Comparison of ENCODE assay signal across 10 mouse cellular contexts in the genomic region with DNA sequence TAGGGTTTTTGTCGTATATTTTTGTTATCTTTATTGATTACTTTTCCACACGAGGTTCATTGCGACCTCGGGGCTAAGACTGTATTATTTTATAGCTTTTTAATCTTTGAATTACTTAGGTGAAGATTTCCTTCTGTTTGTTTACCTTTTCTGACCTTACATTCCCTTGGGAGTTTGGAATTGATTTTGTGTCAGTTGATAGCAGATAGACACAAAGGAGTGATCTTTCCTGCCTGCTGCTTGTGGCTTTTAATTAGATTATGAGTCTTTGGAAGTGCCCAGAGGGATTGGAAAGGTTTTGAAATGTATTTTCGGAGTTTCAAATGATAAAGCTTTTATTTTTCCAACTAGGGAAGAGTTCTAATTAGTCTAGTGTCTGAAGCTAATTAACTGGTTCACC. TPM values are rescaled to one million over a fixed set of nuclear protein-coding genes. Genes with fewer than 3 reads are reported as not detected.
DNase-seq lines count a peak whose midpoint lies in the region; ATAC-seq and TF ChIP-seq lines count a peak whose summit lies in the region.
"Had no signal": no experiment of that assay in that cellular context is flagged by ENCODE, and none has a peak within 500 bp of the region (broad histone marks: within the 10 kb centered on the region; RNA-seq: fewer than 3 reads in every experiment).

No protein-coding gene starts in this region.

- H3K9me3 ChIP-seq in kidney, embryonic 16.5 days (ENCODE audit: low read length), result no peaks in the 10 kb centered on the region
- no peaks in the 10 kb centered on the region for H3K9me3 ChIP-seq in hindbrain, embryonic 16.5 days (ENCODE audit: control insufficient read depth, low read length)
- H3K9me3 ChIP-seq in midbrain, embryonic 16.5 days (replicated peaks; ENCODE audit: control insufficient read depth, low read length, poor library complexity, severe bottlenecking), result no peaks in the 10 kb centered on the region

- peak overlapping the region; percentile 77 for H3K4me3 ChIP-seq in kidney, embryonic 16.5 days (ENCODE audit: low read length)
- peak overlapping the region; percentile 70 for H3K4me3 ChIP-seq in hindbrain, embryonic 16.5 days (ENCODE audit: low read length)
- peak overlapping the region; percentile 78 for H3K4me3 ChIP-seq in midbrain, embryonic 16.5 days (ENCODE audit: low read depth, low read length)
- H3K4me3 ChIP-seq in thymus, adult 2 months (ENCODE audit: control insufficient read depth, insufficient read depth, low read length), result no peak overlapping the region

- H3K27me3 ChIP-seq in kidney, embryonic 16.5 days (ENCODE audit: insufficient read depth, low read length), result no peaks in the 10 kb centered on the region
- no peaks in the 10 kb centered on the region for H3K27me3 ChIP-seq in hindbrain, embryonic 16.5 days (replicated peaks; ENCODE audit: control insufficient read depth, insufficient read depth, low read length)
- no peaks in the 10 kb centered on the region for H3K27me3 ChIP-seq in midbrain, embryonic 16.5 days (ENCODE audit: control insufficient read depth, insufficient read depth, low read depth, low read length)
- 0 out of 2 replicates have a peak, but pooled peaks cover 3% of the 10 kb centered on the region for H3K27me3 ChIP-seq in thymus, adult 2 months (ENCODE audit: control insufficient read depth, insufficient read depth, low read length)

- H3K27ac ChIP-seq in kidney, embryonic 16.5 days (ENCODE audit: low read length), result no peak overlapping the region
- H3K27ac ChIP-seq in hindbrain, embryonic 16.5 days (ENCODE audit: low read depth, low read length), result no peak overlapping the region
- H3K27ac ChIP-seq in midbrain, embryonic 16.5 days (ENCODE audit: low read length), result no peak overlapping the region
- H3K27ac ChIP-seq in thymus, adult 2 months (ENCODE audit: control insufficient read depth, insufficient read depth, low read length), result no peak overlapping the region

- TF ChIP-seq POLR2A in thymus, adult 2 months (IDR thresholded peaks at IDR 0.05; ENCODE audit: control insufficient read depth, extremely low read depth, insufficient read depth, low read length, poor library complexity), result no peak

- no peak for ATAC-seq in kidney, embryonic 16.5 days (ENCODE audit: low FRiP score, low TSS enrichment)
- no peak for ATAC-seq in hindbrain, embryonic 16.5 days
- ATAC-seq in midbrain, embryonic 16.5 days, result no peak
- ATAC-seq in CD4-positive, CD25-positive, alpha-beta regulatory T cell, adult 4 months, result no peak

- 26% methylated on average over 5 of the region's 5 CpGs for WGBS in kidney, embryonic 16.5 days
- 42% methylated on average over 5 of the region's 5 CpGs for WGBS in hindbrain, embryonic 16.5 days
- whole genome bisulfite sequencing in midbrain, embryonic 16.5 days, result 41% methylated on average over 5 of the region's 5 CpGs
- WGBS in thymus, adult 2 months, result 44% methylated on average over 5 of the region's 5 CpGs

- TF ChIP-seq CTCF in thymus, adult 2 months (IDR thresholded peaks at IDR 0.05; ENCODE audit: borderline replicate concordance, control insufficient read depth, extremely low read depth, insufficient read depth, low read length, poor library complexity), result no peak

- H3K4me1 ChIP-seq in kidney, embryonic 16.5 days (ENCODE audit: insufficient read depth, low read length), result peaks cover 14% of the 10 kb centered on the region
- peaks cover 6% of the 10 kb centered on the region for H3K4me1 ChIP-seq in hindbrain, embryonic 16.5 days (ENCODE audit: control insufficient read depth, insufficient read depth, low read depth, low read length)
- peaks cover 16% of the 10 kb centered on the region for H3K4me1 ChIP-seq in midbrain, embryonic 16.5 days (ENCODE audit: control insufficient read depth, insufficient read depth, low read length)
- H3K4me1 ChIP-seq in thymus, adult 2 months (replicated peaks; ENCODE audit: control insufficient read depth, insufficient read depth, low read length), result no peaks in the 10 kb centered on the region; the same call in 1 of the 2 replicates

- H3K36me3 ChIP-seq in kidney, embryonic 16.5 days (ENCODE audit: insufficient read depth, low read length), result no peaks in the 10 kb centered on the region
- H3K36me3 ChIP-seq in hindbrain, embryonic 16.5 days (ENCODE audit: control insufficient read depth, insufficient read depth, low read length), result no peaks in the 10 kb centered on the region
- H3K36me3 ChIP-seq in midbrain, embryonic 16.5 days (ENCODE audit: control insufficient read depth, insufficient read depth, low read length), result no peaks in the 10 kb centered on the region
- H3K36me3 ChIP-seq in thymus, adult 2 months (ENCODE audit: control insufficient read depth, insufficient read depth, low read length), result no peaks in the 10 kb centered on the region

- H3K4me2 ChIP-seq in kidney, embryonic 16.5 days (replicated peaks; ENCODE audit: low read depth, low read length), result peak overlapping the region; percentile 72
- peak overlapping the region; percentile 74 for H3K4me2 ChIP-seq in hindbrain, embryonic 16.5 days (ENCODE audit: low read length)
- peak overlapping the region; percentile 88 for H3K4me2 ChIP-seq in midbrain, embryonic 16.5 days (ENCODE audit: low read length)

- no peak for DNase-seq in kidney, adult 8-10 months
- peak; percentile 55 for DNase-seq in embryo, embryonic 10.5 days (ENCODE audit: low spot score)
- DNase-seq in right cerebral cortex, postnatal 36 days (ENCODE audit: low spot score in 2 of 2), result no peak
- DNase-seq in thymus, adult 2 months, result no peak
- DNase-seq: kidney, adult 9 months; thymus, postnatal 25 days had no signal

- peak overlapping the region; percentile 93 for H3K9ac ChIP-seq in kidney, embryonic 16.5 days (replicated peaks; ENCODE audit: low read length)
- H3K9ac ChIP-seq in hindbrain, embryonic 16.5 days (ENCODE audit: low read depth, low read length), result peak overlapping the region; percentile 91
- H3K9ac ChIP-seq in midbrain, embryonic 16.5 days (ENCODE audit: low read depth, low read length), result peak overlapping the region; percentile 90

RNA-seq across cellular contexts. Expression of a gene that starts 1.1 kb away (rescaled TPM):
- polyA plus RNA-seq in kidney, embryonic 16.5 days (2015; fragmentation: Nextera tagmentation; extraction: Ambion mirVana), result 16.3 and 16.6 TPM in 2 replicates
- polyA plus RNA-seq in hindbrain, embryonic 16.5 days (2015; fragmentation: Nextera tagmentation; extraction: Ambion mirVana), result 19.4 and 20.7 TPM in 2 replicates
- polyA plus RNA-seq in midbrain, embryonic 16.5 days (2015; fragmentation: Nextera tagmentation; extraction: Ambion mirVana), result 20.6 and 21.3 TPM in 2 replicates
- polyA plus RNA-seq in CD4-positive, CD25-positive, alpha-beta regulatory T cell, adult 4 months (2017; shearing (Covaris generic)), result 1 to 10 TPM; 1.2 to 3.2 TPM
- 0.80 and 0.83 TPM in 2 replicates for polyA plus RNA-seq in thymus, adult 2 months (2012; rRNA removed)
